Mouse (Mus musculus): ENCODE data around the gene Gapvd1.

Gapvd1 gene

GRCm38 (mm10) chr2:34645851-34646540 lies 109.0 kb downstream of the Gapvd1 start:
- peak; percentile 88 for DNase-seq (ENCODE audit: low read depth, low spot score)
- Histone ChIP-seq H3K27me3 (ENCODE audit: control insufficient read depth, insufficient read depth, low read length, poor library complexity, severe bottlenecking) (no peaks in the 10 kb centered on the region), H3K36me3 (ENCODE audit: control insufficient read depth, insufficient read depth, low read length, poor library complexity, severe bottlenecking) (no peaks in the 10 kb centered on the region)

- peak; percentile 59 for DNase-seq (ENCODE audit: low read depth, low spot score)
- no peaks in the 10 kb centered on the region for H3K27me3 ChIP-seq (ENCODE audit: control insufficient read depth, insufficient read depth, low read length, poor library complexity, severe bottlenecking)
- no peaks in the 10 kb centered on the region for H3K36me3 ChIP-seq (ENCODE audit: control insufficient read depth, insufficient read depth, low read length, poor library complexity, severe bottlenecking)
Observed at GRCm38 (mm10) chr2:34644571-34645526, 110.2 kb downstream of the Gapvd1 start.

- Histone ChIP-seq H3K36me3 (ENCODE audit: control insufficient read depth, insufficient read depth, low read length, poor library complexity, severe bottlenecking) (no peaks in the 10 kb centered on the region), H3K27me3 (ENCODE audit: control insufficient read depth, insufficient read depth, low read length, poor library complexity, severe bottlenecking) (no peaks in the 10 kb centered on the region)
- peak; percentile 81 for DNase-seq (ENCODE audit: low read depth, low spot score)
Observed at GRCm38 (mm10) chr2:34642351-34642750, 112.7 kb downstream of the Gapvd1 start.

- no peak for DNase-seq (ENCODE audit: low read depth, low spot score)
- no peaks in the 10 kb centered on the region for H3K36me3 ChIP-seq (ENCODE audit: control insufficient read depth, insufficient read depth, low read length, poor library complexity, severe bottlenecking)
- no peaks in the 10 kb centered on the region for H3K27me3 ChIP-seq (ENCODE audit: control insufficient read depth, insufficient read depth, low read length, poor library complexity, severe bottlenecking)
Observed at GRCm38 (mm10) chr2:34639725-34640124, 115.3 kb downstream of the Gapvd1 start.

GRCm38 (mm10) chr2:34638955-34639650 lies 115.9 kb downstream of the Gapvd1 start:
- peak; percentile 75 for DNase-seq (ENCODE audit: low read depth, low spot score)
- Histone ChIP-seq H3K36me3 (ENCODE audit: control insufficient read depth, insufficient read depth, low read length, poor library complexity, severe bottlenecking) (no peaks in the 10 kb centered on the region), H3K27me3 (ENCODE audit: control insufficient read depth, insufficient read depth, low read length, poor library complexity, severe bottlenecking) (no peaks in the 10 kb centered on the region)

- Histone ChIP-seq H3K36me3 (ENCODE audit: control insufficient read depth, insufficient read depth, low read length, poor library complexity, severe bottlenecking) (no peaks in the 10 kb centered on the region), H3K27me3 (ENCODE audit: control insufficient read depth, insufficient read depth, low read length, poor library complexity, severe bottlenecking) (no peaks in the 10 kb centered on the region)
- no peak for DNase-seq (ENCODE audit: low read depth, low spot score)
Observed at GRCm38 (mm10) chr2:34635249-34636165, 119.5 kb downstream of the Gapvd1 start.

- no peaks in the 10 kb centered on the region for H3K36me3 ChIP-seq (ENCODE audit: control insufficient read depth, insufficient read depth, low read length, poor library complexity, severe bottlenecking)
- H3K27me3 ChIP-seq (ENCODE audit: control insufficient read depth, insufficient read depth, low read length, poor library complexity, severe bottlenecking), result no peaks in the 10 kb centered on the region
- DNase-seq (ENCODE audit: low read depth, low spot score), result no peak
Observed at GRCm38 (mm10) chr2:34632051-34632450, 123.0 kb downstream of the Gapvd1 start.

- H3K27me3 ChIP-seq (ENCODE audit: control insufficient read depth, insufficient read depth, low read length, poor library complexity, severe bottlenecking), result no peaks in the 10 kb centered on the region
- H3K36me3 ChIP-seq (ENCODE audit: control insufficient read depth, insufficient read depth, low read length, poor library complexity, severe bottlenecking), result no peaks in the 10 kb centered on the region
- no peak for DNase-seq (ENCODE audit: low read depth, low spot score)
Observed at GRCm38 (mm10) chr2:34630445-34630844, 124.6 kb downstream of the Gapvd1 start.

- no peaks in the 10 kb centered on the region for H3K36me3 ChIP-seq (ENCODE audit: control insufficient read depth, insufficient read depth, low read length, poor library complexity, severe bottlenecking)
- DNase-seq (ENCODE audit: low read depth, low spot score), result no peak
- no peaks in the 10 kb centered on the region for H3K27me3 ChIP-seq (ENCODE audit: control insufficient read depth, insufficient read depth, low read length, poor library complexity, severe bottlenecking)
Observed at GRCm38 (mm10) chr2:34629758-34630157, 125.3 kb downstream of the Gapvd1 start.

- H3K27me3 ChIP-seq (ENCODE audit: control insufficient read depth, insufficient read depth, low read length, poor library complexity, severe bottlenecking), result no peaks in the 10 kb centered on the region
- H3K36me3 ChIP-seq (ENCODE audit: control insufficient read depth, insufficient read depth, low read length, poor library complexity, severe bottlenecking), result no peaks in the 10 kb centered on the region
- no peak for DNase-seq (ENCODE audit: low read depth, low spot score)
Observed at GRCm38 (mm10) chr2:34628903-34629540, 126.0 kb downstream of the Gapvd1 start.

GRCm38 (mm10) chr2:34627328-34628226 lies 127.5 kb downstream of the Gapvd1 start:
- DNase-seq (ENCODE audit: low read depth, low spot score), result no peak
- H3K27me3 ChIP-seq (ENCODE audit: control insufficient read depth, insufficient read depth, low read length, poor library complexity, severe bottlenecking), result no peaks in the 10 kb centered on the region
- H3K36me3 ChIP-seq (ENCODE audit: control insufficient read depth, insufficient read depth, low read length, poor library complexity, severe bottlenecking), result no peaks in the 10 kb centered on the region

Measured in splenic B cell, adult 2 months (primary cell).